Mouse (Mus musculus) cerebellum, postnatal 10 days (tissue): Measurements from ENCODE around the gene Larp1.

Experiments
- DNase-seq, 2 experiments: peaks; one replicate each; pipeline ENCODE4 v3.0.0; 2021; ENCODE audit warnings: mixed read lengths in 2 of 2

The Larp1 gene

DNA sequence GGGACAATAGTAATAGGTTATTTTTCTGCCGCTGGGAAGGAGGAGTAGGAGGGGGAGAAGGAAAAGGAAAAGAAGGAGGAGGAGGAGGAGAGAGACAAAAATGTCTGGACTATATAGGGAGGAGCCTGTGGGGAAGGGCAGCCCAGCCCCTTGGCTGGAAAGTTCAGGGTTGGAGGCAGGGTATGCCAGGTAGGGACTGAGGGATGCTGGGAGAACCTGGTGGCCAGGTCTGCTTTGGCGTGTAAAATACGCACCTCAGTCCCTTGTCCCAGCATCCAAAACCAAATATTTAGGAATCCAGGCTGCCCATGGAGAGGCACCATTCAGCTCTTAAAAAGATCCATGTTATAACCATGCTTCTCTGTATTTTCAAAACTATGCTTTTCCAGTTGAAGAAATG lies 93.3 kb downstream of the Larp1 start:
- no peak for DNase-seq

DNA sequence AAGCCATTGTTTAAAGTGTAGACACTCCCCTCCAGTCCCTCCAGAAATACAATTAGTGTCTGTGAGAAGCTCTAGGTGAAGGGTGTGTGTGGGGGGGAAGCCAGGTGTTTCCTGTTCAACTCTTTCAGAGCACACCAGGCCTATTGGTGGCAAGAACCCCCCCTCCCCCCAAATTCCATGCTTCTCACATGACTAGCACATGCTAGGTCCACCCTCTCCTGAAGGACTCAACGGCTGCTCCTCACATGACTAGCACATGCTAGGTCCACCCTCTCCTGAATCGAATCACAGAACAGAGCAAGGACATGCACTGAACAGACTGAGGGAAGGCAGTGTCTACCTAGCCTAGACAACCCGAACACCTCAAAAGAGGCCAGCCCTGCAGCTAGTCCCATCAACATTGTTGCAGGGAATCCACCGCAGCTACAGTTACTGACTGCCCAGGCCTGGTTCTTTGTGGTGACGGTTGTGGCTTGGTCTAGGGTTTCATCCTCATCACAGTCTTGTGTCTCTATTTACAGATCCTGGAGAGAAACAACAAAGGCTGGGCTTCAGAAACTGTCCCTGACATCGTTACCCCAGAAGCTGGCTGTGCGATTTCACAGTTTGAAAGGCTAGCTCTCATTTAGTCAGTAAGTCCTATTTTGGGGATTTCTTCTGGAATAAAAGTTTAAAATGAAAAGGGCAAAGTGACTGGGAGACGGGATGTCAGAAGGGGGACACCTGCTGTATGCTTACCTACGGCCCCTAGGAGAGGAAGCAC lies 93.9 kb downstream of the Larp1 start:
- DNase-seq = no peak

- no peak for DNase-seq
Measured at GRCm38 (mm10) chr11:58103344-58103653, 94.4 kb downstream of the Larp1 start.

DNA sequence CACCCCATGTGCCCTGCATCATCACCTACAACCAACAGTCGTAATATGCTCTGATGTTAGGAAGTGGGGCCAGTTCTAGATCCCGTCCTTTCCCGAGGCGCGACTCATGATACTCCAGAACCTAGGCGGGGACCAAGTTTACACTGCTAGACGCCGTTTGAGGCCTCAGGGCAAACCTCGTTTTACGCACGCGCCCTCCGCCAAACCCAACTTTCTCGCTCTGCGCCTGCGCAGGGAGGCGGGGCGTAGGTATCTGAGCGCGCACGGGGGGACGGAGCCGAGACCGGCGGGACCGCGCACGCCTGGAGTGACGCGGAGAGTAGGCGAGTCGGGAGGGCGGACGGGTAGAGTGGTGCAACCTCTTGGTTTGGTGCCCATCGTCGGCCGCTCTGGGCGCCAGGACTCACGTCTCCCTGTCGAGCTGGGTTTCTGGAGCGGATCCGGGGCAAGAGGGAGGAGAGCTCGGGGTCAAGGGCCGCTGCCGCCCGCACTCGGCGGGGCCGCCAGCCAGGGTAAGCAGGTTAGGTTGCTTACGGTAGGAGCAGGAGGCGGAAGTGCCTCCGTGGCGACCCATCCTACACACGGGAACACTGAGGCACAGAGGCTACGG lies 94.9 kb downstream of the Larp1 start, which contains the start of gene Cnot8:
Gene Cnot8, plus strand, starts transcription at position 457 of the 610 bp plus-strand sequence.
- DNase-seq = peak; percentile 99 to 100

- DNase-seq = no peak
Measured at GRCm38 (mm10) chr11:58104351-58104791, 95.5 kb downstream of the Larp1 start.

DNA sequence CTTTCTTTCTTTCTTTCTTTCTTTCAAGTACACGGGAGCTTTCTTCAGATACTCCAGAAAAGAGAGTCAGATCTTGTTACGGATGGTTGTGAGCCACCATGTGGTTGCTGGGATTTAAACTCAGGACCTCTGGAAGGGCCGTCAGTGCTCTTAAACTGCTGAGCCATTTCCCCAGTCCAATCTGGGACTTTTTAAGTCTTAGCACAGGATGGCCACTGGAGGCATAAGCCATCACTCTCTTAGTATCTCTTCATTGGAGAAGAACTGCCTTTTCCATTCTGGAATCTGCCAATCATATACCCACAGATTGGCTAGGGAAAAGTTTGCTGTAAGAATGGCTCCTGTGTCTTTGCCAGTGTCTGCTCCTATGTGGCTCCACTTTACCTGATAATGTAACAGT lies 98.1 kb downstream of the Larp1 start:
- DNase-seq = no peak

DNA sequence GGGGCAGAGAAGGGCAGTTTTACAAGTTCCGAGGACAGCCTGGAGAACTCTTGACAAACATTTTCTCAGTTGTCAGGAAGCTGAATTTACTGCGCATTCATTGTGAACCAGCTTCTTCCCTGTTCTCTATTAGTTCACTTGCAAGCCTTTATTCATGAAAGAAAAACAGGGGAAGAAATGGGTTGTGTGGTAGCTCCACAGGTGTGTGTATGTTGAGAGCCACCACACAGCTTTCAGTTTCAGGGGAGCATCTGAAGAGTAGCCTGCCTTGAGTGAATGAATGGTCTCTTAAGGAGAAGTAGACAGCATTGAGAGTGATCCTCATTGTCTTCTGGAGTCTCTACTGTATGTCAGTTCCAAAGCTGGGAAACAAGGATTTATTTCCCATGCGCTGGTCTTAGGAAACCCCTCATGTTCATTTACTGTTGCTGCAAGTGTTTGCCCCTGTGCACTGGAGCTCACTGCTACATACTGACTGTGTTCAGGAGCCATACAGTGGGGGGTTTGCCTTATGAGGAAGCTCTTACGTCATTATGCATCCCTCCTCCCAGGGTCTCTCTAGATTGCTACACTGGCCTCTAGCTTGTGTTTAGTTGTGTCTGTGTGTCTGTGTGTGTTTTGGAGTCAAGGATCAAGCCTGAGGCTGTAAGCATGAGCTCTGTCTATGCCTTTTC lies 98.9 kb downstream of the Larp1 start:
- DNase-seq = no peak
